Mouse (Mus musculus) cortical plate, adult 2 months (tissue): Measurements from ENCODE around the gene Rps6ka5.

Experiments used
- CTCF ChIP-seq: fragments of 200-500 bp; IDR thresholded peaks from 2 replicates; pipeline ENCODE4 v1.5.1; 2011; ENCODE audit warnings: mild to moderate bottlenecking, control low read depth, low read length; ENCODE audit not compliant: insufficient read depth; ENCODE audit errors: extremely low read depth
- POLR2A ChIP-seq: fragments of 200-500 bp; IDR thresholded peaks from 2 replicates; pipeline ENCODE4 v1.6.1; 2011; ENCODE audit warnings: mild to moderate bottlenecking, low read length, control low read depth; ENCODE audit not compliant: insufficient read depth; ENCODE audit errors: extremely low read depth

DNA sequence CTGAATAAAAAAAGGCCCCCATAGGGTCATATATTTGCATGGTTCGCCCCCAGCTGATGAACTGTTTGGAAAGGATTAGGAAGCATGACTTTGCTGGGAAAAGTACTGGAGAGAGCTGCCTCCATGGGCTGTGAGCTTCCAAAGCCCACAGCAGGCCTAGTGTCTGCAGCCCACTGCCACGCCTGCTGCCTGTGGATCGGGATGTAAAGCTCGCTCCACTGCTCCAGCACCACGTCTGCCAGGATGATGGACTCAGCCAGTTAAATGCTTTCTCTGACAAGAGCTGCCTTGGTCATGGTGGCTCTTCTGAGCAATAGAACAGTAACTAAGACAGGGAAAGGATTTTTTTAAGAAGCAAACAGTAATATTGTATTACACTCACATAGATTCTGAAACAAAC lies 46.1 kb downstream of the Rps6ka5 start:
- TF ChIP-seq POLR2A (no peak), CTCF (no peak)
